Mouse (Mus musculus) lung, embryonic 16.5 days (tissue): Measurements from ENCODE around the gene Rora. TPM values are rescaled to one million over a fixed set of nuclear protein-coding genes. Genes with fewer than 3 reads are reported as not detected.

Experiments used
- ATAC-seq: fragments of 200-750 bp; cut with Nextera tagmentation; 2 replicates; pipeline ENCODE4 v1.8.0; 2017; ENCODE audit warnings: low read depth, mild to moderate bottlenecking, moderate library complexity
- H3K27ac ChIP-seq: fragments of 300-500 bp; sonication (generic); 2 replicates; pipeline ENCODE4 v1.5.1; 2014; ENCODE audit warnings: mild to moderate bottlenecking, control low read depth, low read length
- H3K27me3 ChIP-seq: fragments of 300-500 bp; sonication (generic); 2 replicates; pipeline ENCODE4 v1.6.1; 2014; ENCODE audit warnings: low read depth, low read length, mixed read lengths; ENCODE audit not compliant: control insufficient read depth, insufficient read depth
- H3K36me3 ChIP-seq: fragments of 300-500 bp; sonication (generic); 2 replicates; pipeline ENCODE4 v1.6.1; 2014; ENCODE audit warnings: low read length; ENCODE audit not compliant: control insufficient read depth, insufficient read depth
- H3K4me1 ChIP-seq: fragments of 300-500 bp; sonication (generic); replicated peaks from 2 replicates; pipeline ENCODE4 v1.6.1; 2014; ENCODE audit warnings: low read length, mixed read lengths; ENCODE audit not compliant: control insufficient read depth, insufficient read depth
- H3K4me2 ChIP-seq: fragments of 300-500 bp; sonication (generic); 2 replicates; pipeline ENCODE4 v1.6.1; 2014; ENCODE audit warnings: low read depth, low read length, control low read depth
- H3K4me3 ChIP-seq: fragments of 300-500 bp; sonication (generic); 2 replicates; pipeline ENCODE4 v1.5.1; 2014; ENCODE audit warnings: mild to moderate bottlenecking, low read length, control low read depth
- H3K9ac ChIP-seq: fragments of 300-500 bp; sonication (generic); 2 replicates; pipeline ENCODE4 v1.6.1; 2014; ENCODE audit warnings: low read length, control low read depth
- H3K9me3 ChIP-seq: fragments of 300-500 bp; sonication (generic); 2 replicates; pipeline ENCODE4 v1.6.1; 2016; ENCODE audit warnings: low read length; ENCODE audit not compliant: control insufficient read depth
- WGBS: fragments of 180-500 bp; shearing (Covaris S2); extraction: QIAGEN DNeasy Blood & Tissue Kit; methylation state at CpG from one replicate; pipeline ENCODE4 v1.1.7; 2014; 5-methylcytosine and 5-hydroxymethylcytosine counted together
- polyA plus RNA-seq: library from polyadenylated mRNA; unstranded; fragments of >200 nt; fragmentation: Nextera tagmentation; extraction: Ambion mirVana; gene quantifications from 2 replicates; pipeline ENCODE4 v1.2.1, GENCODE M21; 2015

The Rora gene
- polyA plus RNA-seq, 1 experiment from 2014 or later, result 8.4 TPM

- peak overlapping the region; percentile 69 for H3K4me2 ChIP-seq
- H3K27ac ChIP-seq, result peak overlapping the region; percentile 95
- peak overlapping the region; percentile 91 for H3K4me3 ChIP-seq
- peaks cover 2% of the 10 kb centered on the region for H3K27me3 ChIP-seq
- WGBS, result under 1% methylated on average over 17 of the region's 28 CpGs
- peak; percentile 26 for ATAC-seq
- peaks cover 15% of the 10 kb centered on the region for H3K4me1 ChIP-seq
- H3K9ac ChIP-seq, result peak overlapping the region; percentile 89
- H3K36me3 ChIP-seq, result no peaks in the 10 kb centered on the region
- H3K9me3 ChIP-seq, result no peaks in the 10 kb centered on the region
Measured at GRCm38 (mm10) chr9:68654039-68654332, 400 bp downstream of the Rora start.

DNA sequence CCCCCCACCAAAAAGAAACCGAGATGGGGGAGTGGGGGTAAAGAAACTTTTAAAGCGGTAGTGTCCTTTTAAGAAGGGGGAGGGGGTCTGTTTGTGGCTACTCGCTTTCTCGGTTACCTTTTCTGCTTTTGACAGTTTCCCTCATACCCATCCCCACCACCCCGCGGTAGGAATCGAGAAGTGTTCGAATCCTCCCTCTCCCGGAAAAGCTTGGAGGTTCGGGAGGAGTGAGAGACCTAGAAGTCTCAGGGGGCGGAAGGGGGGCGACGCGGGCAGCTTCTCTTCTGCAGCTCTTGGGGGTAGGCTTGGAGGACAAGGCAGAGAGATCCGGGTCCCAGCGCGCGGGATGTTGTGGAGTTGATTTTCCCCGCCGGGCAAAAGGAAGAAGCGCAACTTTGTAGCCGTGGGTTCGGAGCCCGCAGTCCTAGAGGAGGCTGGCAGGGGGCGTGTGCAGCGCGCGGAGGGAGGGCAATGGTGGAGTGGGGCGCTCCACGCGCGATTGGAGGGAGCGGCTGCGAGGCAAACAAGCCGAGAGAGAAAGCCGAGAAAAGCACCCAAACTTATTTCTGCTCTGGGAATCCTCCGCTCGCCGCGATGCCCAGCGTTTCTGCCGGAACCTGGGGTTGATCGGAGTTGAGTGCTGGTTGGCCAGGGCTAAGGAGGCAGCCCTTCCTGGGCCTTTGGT lies 889 bp downstream of the Rora start:
- peak overlapping the region; percentile 91 for H3K4me3 ChIP-seq
- ATAC-seq, result peak; percentile 39
- peak overlapping the region; percentile 89 for H3K9ac ChIP-seq
- no peak overlapping the region; the same call in 1 of the 2 replicates for H3K27ac ChIP-seq
- no peaks in the 10 kb centered on the region for H3K36me3 ChIP-seq
- H3K9me3 ChIP-seq, result no peaks in the 10 kb centered on the region
- under 1% methylated on average over 43 of the region's 43 CpGs for WGBS
- peaks cover 2% of the 10 kb centered on the region for H3K27me3 ChIP-seq
- peaks cover 15% of the 10 kb centered on the region for H3K4me1 ChIP-seq
- peak overlapping the region; percentile 69 for H3K4me2 ChIP-seq

- ATAC-seq, result peak; percentile 15
- Histone ChIP-seq H3K9me3 (no peaks in the 10 kb centered on the region), H3K4me3 (peak overlapping the region; percentile 91), H3K4me1 (peaks cover 15% of the 10 kb centered on the region), H3K27ac (0 out of 2 replicates have a peak overlapping the region, but pooled peaks have one; percentile 2), H3K4me2 (peak overlapping the region; percentile 69), H3K9ac (peak overlapping the region; percentile 89), H3K36me3 (no peaks in the 10 kb centered on the region), H3K27me3 (peaks cover 2% of the 10 kb centered on the region)
- WGBS, result under 1% methylated on average over 31 of the region's 31 CpGs
Measured at GRCm38 (mm10) chr9:68655018-68656005, 1.7 kb downstream of the Rora start.

GRCm38 (mm10) chr9:68656076-68656795 lies 2.6 kb downstream of the Rora start:
- Histone ChIP-seq H3K27ac (no peak overlapping the region), H3K9ac (no peak overlapping the region), H3K4me3 (no peak overlapping the region; the same call in 1 of the 2 replicates), H3K4me1 (peaks cover 15% of the 10 kb centered on the region), H3K9me3 (no peaks in the 10 kb centered on the region), H3K4me2 (no peak overlapping the region; the same call in 1 of the 2 replicates), H3K27me3 (peaks cover 2% of the 10 kb centered on the region), H3K36me3 (no peaks in the 10 kb centered on the region)
- ATAC-seq, result no peak
- 36% methylated on average over 5 of the region's 5 CpGs for WGBS

- no peak overlapping the region for H3K9ac ChIP-seq
Measured at GRCm38 (mm10) chr9:68656796-68657130, 3.2 kb downstream of the Rora start.

GRCm38 (mm10) chr9:68670731-68671130 lies 17.1 kb downstream of the Rora start:
- ATAC-seq, result no peak
- no peak overlapping the region for H3K27ac ChIP-seq
- no peaks in the 10 kb centered on the region for H3K9me3 ChIP-seq
- no peak overlapping the region for H3K4me3 ChIP-seq
- H3K9ac ChIP-seq, result no peak overlapping the region
- no peaks in the 10 kb centered on the region for H3K27me3 ChIP-seq
- H3K4me1 ChIP-seq, result no peaks in the 10 kb centered on the region
- no peaks in the 10 kb centered on the region for H3K36me3 ChIP-seq
- H3K4me2 ChIP-seq, result no peak overlapping the region
- WGBS, result 72% methylated on average over 3 of the region's 3 CpGs

More at GRCm38 (mm10) chr9:68656796-68657130, 3.2 kb downstream of the Rora start:
- Histone ChIP-seq H3K27me3 (peaks cover 2% of the 10 kb centered on the region), H3K36me3 (no peaks in the 10 kb centered on the region), H3K27ac (no peak overlapping the region), H3K4me2 (no peak overlapping the region), H3K4me3 (no peak overlapping the region), H3K4me1 (peaks cover 15% of the 10 kb centered on the region), H3K9me3 (no peaks in the 10 kb centered on the region)
- 46% methylated on average over 6 of the region's 6 CpGs for WGBS
- ATAC-seq, result no peak

DNA sequence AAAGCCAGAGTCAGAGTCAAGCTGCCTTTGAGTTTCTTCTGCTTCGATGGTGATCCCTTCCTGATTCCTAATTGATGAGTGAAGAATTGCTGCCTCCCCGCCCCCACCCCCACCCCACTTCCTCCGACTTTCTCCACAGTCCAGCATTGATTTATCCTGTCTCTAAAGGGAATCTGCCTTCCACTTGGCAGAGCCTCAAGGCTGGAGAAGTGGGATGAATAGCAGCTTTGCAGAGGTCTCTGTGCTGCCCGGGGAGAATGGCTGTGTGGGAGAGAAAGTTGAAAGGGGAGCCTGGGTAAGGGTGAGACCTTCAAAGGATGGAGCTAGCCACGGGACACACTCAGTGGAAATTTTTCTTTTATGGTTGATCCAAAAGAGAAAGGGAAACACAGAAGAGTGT lies 18.9 kb downstream of the Rora start:
- Histone ChIP-seq H3K27me3 (no peaks in the 10 kb centered on the region), H3K4me3 (no peak overlapping the region), H3K9ac (no peak overlapping the region), H3K4me2 (no peak overlapping the region), H3K36me3 (no peaks in the 10 kb centered on the region), H3K4me1 (no peaks in the 10 kb centered on the region), H3K9me3 (no peaks in the 10 kb centered on the region), H3K27ac (no peak overlapping the region)
- 52% methylated on average over 5 of the region's 5 CpGs for WGBS
- ATAC-seq, result no peak

GRCm38 (mm10) chr9:68673221-68673620 lies 19.6 kb downstream of the Rora start:
- H3K4me3 ChIP-seq, result no peak overlapping the region
- no peaks in the 10 kb centered on the region for H3K9me3 ChIP-seq
- ATAC-seq, result no peak
- no peak overlapping the region for H3K9ac ChIP-seq
- H3K27me3 ChIP-seq, result no peaks in the 10 kb centered on the region
- 50% methylated on average over 1 of the region's 1 CpGs for WGBS
- H3K36me3 ChIP-seq, result no peaks in the 10 kb centered on the region
- H3K27ac ChIP-seq, result no peak overlapping the region
- H3K4me1 ChIP-seq, result peaks cover 2% of the 10 kb centered on the region; the same call in 1 of the 2 replicates
- H3K4me2 ChIP-seq, result no peak overlapping the region
